8 mouse cellular contexts compared by ENCODE assay signal in the genomic region with DNA sequence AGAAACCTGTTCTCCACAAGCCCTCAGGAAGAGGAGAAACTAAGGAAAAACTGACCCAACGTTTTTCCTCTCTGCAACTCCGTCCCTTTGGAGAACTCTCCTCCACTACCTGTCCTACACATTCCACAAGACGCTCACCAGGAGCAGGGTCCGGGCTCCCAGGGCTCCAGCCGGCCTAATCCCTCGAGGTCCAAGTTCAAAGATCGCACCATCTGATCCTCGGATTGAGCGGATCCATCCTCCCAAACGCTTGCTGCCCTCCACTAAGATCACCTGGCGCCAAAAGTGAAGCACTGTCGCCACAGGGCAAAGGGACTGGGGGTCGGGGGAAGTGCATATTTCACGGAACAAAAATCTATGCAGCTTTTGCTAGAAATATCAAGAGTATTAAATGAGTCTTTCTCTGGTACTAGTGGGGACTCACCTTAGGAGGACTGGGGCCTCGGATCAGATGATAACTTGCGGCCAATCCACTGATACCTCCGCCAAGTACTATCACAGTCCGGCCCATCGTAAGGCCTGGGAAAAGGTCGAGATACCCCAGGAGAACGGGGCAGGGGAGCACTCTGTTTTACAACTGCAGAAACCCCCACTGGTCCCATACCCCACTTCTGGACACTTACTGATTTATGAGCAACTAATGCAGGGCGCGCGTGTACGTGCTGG. TPM values are rescaled to one million over a fixed set of nuclear protein-coding genes. Genes with fewer than 3 reads are reported as not detected.
DNase-seq lines count a peak whose midpoint lies in the region; TF ChIP-seq lines count a peak whose summit lies in the region.

No protein-coding gene starts in this region.

- H3K4me1 ChIP-seq in kidney, adult 2 months (ENCODE audit: control insufficient read depth, insufficient read depth, low read length): peaks cover 5% of the 10 kb centered on the region; the same call in 1 of the 2 replicates
- H3K4me1 ChIP-seq in megakaryocyte, embryonic 14.5 days: peaks cover 40% of the 10 kb centered on the region

- DNase-seq in adrenal gland, postnatal 14 days: peak; percentile 55
- no peak for DNase-seq in adrenal gland, postnatal 4 days (ENCODE audit: low spot score in 2 of 2)
- peak; percentile 23 for DNase-seq in urinary bladder, adult 2 months (ENCODE audit: low spot score)
- no peak for DNase-seq in urinary bladder, adult 18-20 months (ENCODE audit: low spot score in 2 of 2)
- peak; percentile 73 for DNase-seq in kidney, adult 2 months
- DNase-seq in ovary, adult 18-20 months (ENCODE audit: low spot score): no peak
- DNase-seq in urinary bladder, postnatal 4 days (ENCODE audit: low spot score in 2 of 2): no peak

- no peak for TF ChIP-seq CTCF in kidney, adult 2 months (conservative IDR thresholded peaks at IDR 0.05; ENCODE audit: insufficient read depth, insufficient read length, low read depth, low read length)

- peak overlapping the region; percentile 67 for H3K4me3 ChIP-seq in kidney, adult 2 months (ENCODE audit: insufficient read depth, low read depth, low read length)
- peak overlapping the region; percentile 95 for H3K4me3 ChIP-seq in megakaryocyte, embryonic 14.5 days (replicated peaks)

- 2% methylated on average over 25 of the region's 25 CpGs for WGBS in kidney, adult 2 months

- no peak for TF ChIP-seq POLR2A in kidney, adult 2 months (IDR thresholded peaks at IDR 0.05; ENCODE audit: low read depth, low read length)

- H3K27me3 ChIP-seq in kidney, adult 2 months (replicated peaks; ENCODE audit: control insufficient read depth, insufficient read depth, low read length): no peaks in the 10 kb centered on the region
- no peaks in the 10 kb centered on the region for H3K27me3 ChIP-seq in megakaryocyte, embryonic 14.5 days (replicated peaks)

- peak overlapping the region; percentile 9; the same call in 1 of the 2 replicates for H3K27ac ChIP-seq in kidney, adult 2 months (ENCODE audit: insufficient read depth, low read depth, low read length)

- no peaks in the 10 kb centered on the region for H3K9me3 ChIP-seq in megakaryocyte, embryonic 14.5 days

- no peaks in the 10 kb centered on the region for H3K36me3 ChIP-seq in kidney, adult 2 months (ENCODE audit: control insufficient read depth, insufficient read depth, low read length)
- H3K36me3 ChIP-seq in megakaryocyte, embryonic 14.5 days (replicated peaks; ENCODE audit: low read length): peaks cover 71% of the 10 kb centered on the region

RNA-seq across cellular contexts. Expression of a gene that starts 0.6 kb away (rescaled TPM):
- 34.8 and 38.1 TPM in 2 replicates for total RNA-seq in adrenal gland, postnatal 14 days (2021)
- total RNA-seq in adrenal gland, postnatal 4 days (2021): 10 to 100 TPM; 55.8 to 57.1 TPM
- polyA plus RNA-seq in urinary bladder, adult 2 months (2012; rRNA removed): 91.3 and 136 TPM in 2 replicates
- polyA plus RNA-seq in kidney, adult 2 months (2012; rRNA removed): 51.5 and 63.2 TPM in 2 replicates
- polyA plus RNA-seq in megakaryocyte, embryonic 14.5 days (2012; ENCODE audit: insufficient read depth, low replicate concordance): 17.0 and 28.8 TPM in 2 replicates

RNA-seq across cellular contexts. Expression of a gene that starts 7.4 kb away (rescaled TPM):
- 36.5 and 37.2 TPM in 2 replicates for total RNA-seq in adrenal gland, postnatal 14 days (2021)
- 10 to 100 TPM; 51.4 to 56.0 TPM for total RNA-seq in adrenal gland, postnatal 4 days (2021)
- 44.7 and 48.4 TPM in 2 replicates for polyA plus RNA-seq in urinary bladder, adult 2 months (2012; rRNA removed)
- 47.8 and 53.4 TPM in 2 replicates for polyA plus RNA-seq in kidney, adult 2 months (2012; rRNA removed)
- 33.2 and 67.7 TPM in 2 replicates for polyA plus RNA-seq in megakaryocyte, embryonic 14.5 days (2012; ENCODE audit: insufficient read depth, low replicate concordance)

RNA-seq across cellular contexts. Expression of a gene that starts 10.3 kb away (rescaled TPM):
- 31.1 and 34.1 TPM in 2 replicates for total RNA-seq in adrenal gland, postnatal 14 days (2021)
- 10 to 100 TPM; 48.4 to 56.3 TPM for total RNA-seq in adrenal gland, postnatal 4 days (2021)
- polyA plus RNA-seq in urinary bladder, adult 2 months (2012; rRNA removed): 71.4 and 74.6 TPM in 2 replicates
- 58.9 and 67.7 TPM in 2 replicates for polyA plus RNA-seq in kidney, adult 2 months (2012; rRNA removed)
- 20.5 and 20.6 TPM in 2 replicates for polyA plus RNA-seq in megakaryocyte, embryonic 14.5 days (2012; ENCODE audit: insufficient read depth, low replicate concordance)

RNA-seq across cellular contexts. Expression of a gene that starts 14.4 kb away (rescaled TPM):
- total RNA-seq in adrenal gland, postnatal 14 days (2021): 128 and 133 TPM in 2 replicates
- total RNA-seq in adrenal gland, postnatal 4 days (2021): 100 to 1,000 TPM; 138 to 155 TPM
- 78.1 and 81.2 TPM in 2 replicates for polyA plus RNA-seq in urinary bladder, adult 2 months (2012; rRNA removed)
- 43.1 and 59.5 TPM in 2 replicates for polyA plus RNA-seq in kidney, adult 2 months (2012; rRNA removed)
- polyA plus RNA-seq in megakaryocyte, embryonic 14.5 days (2012; ENCODE audit: insufficient read depth, low replicate concordance): 18.6 and 97.6 TPM in 2 replicates

RNA-seq across cellular contexts. Expression of a gene that starts 29.2 kb away (rescaled TPM):
- total RNA-seq in adrenal gland, postnatal 14 days (2021): 875 and 896 TPM in 2 replicates
- 100 to 1,000 TPM; 446 to 477 TPM for total RNA-seq in adrenal gland, postnatal 4 days (2021)
- 110 and 141 TPM in 2 replicates for polyA plus RNA-seq in urinary bladder, adult 2 months (2012; rRNA removed)
- 374 and 559 TPM in 2 replicates for polyA plus RNA-seq in kidney, adult 2 months (2012; rRNA removed)
- 24.9 and 49.7 TPM in 2 replicates for polyA plus RNA-seq in megakaryocyte, embryonic 14.5 days (2012; ENCODE audit: insufficient read depth, low replicate concordance)

Comparison
In these comparisons a context has a peak if more than half of its experiments do, and no peak if none do; other contexts are left out.
1. DNase-seq: peak in adrenal gland, postnatal 14 days (single experiment), urinary bladder, adult 2 months (single experiment) and kidney, adult 2 months (single experiment); none in adrenal gland, postnatal 4 days (0 of 2), urinary bladder, adult 18-20 months (0 of 2), ovary, adult 18-20 months (single experiment) and urinary bladder, postnatal 4 days (0 of 2).